Mouse (Mus musculus): ENCODE results near the gene Miga2. TPM values are rescaled to one million over a fixed set of nuclear protein-coding genes. Genes with fewer than 3 reads are reported as not detected.
A peak's percentile ranks its signal among the peaks of the same experiment; 100 is the strongest.

Gene Miga2
- polyA plus RNA-seq, 1 experiment from 2014 or later = 38.7 TPM

DNA sequence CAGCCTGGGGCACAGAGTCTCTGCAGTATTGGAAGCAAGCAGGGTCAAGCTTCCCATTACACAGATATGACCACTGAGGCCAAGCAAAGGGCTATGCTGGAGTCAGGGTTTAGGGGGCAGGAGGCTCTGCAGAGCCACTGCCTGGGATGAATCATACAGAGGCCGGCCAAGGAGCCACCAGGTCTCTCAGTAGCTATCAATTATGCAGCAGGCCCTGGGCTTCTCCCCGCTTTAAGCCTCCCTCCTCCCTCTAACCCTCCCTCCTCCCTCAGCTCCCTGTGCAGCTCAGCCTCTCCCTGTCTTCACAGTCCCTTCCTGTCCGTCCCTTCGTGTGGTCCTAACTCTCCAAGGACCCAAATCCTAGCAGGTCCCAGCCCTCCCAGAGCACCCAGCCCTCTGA is 7.8 kb upstream of the Miga2 start:
- Histone ChIP-seq H3K4me1 (ENCODE audit: control insufficient read depth, insufficient read depth, low read length) (peaks cover 28% of the 10 kb centered on the region), H3K4me3 (ENCODE audit: low read length) (no peak overlapping the region), H3K36me3 (ENCODE audit: control insufficient read depth, insufficient read depth) (peaks cover 16% of the 10 kb centered on the region), H3K27ac (ENCODE audit: low read length) (no peak overlapping the region; the same call in 1 of the 2 replicates), H3K4me2 (ENCODE audit: low read depth, low read length) (no peak overlapping the region), H3K9me3 (replicated peaks; ENCODE audit: control insufficient read depth, low read length) (no peaks in the 10 kb centered on the region), H3K9ac (ENCODE audit: low read length) (peak overlapping the region; percentile 45; the same call in 1 of the 2 replicates), H3K27me3 (ENCODE audit: control insufficient read depth, insufficient read depth, low read length) (no peaks in the 10 kb centered on the region)
- WGBS = 55% methylated on average over 4 of the region's 4 CpGs
- ATAC-seq (replicated peaks; ENCODE audit: extremely low read depth, insufficient read depth, low FRiP score) = no peak

DNA sequence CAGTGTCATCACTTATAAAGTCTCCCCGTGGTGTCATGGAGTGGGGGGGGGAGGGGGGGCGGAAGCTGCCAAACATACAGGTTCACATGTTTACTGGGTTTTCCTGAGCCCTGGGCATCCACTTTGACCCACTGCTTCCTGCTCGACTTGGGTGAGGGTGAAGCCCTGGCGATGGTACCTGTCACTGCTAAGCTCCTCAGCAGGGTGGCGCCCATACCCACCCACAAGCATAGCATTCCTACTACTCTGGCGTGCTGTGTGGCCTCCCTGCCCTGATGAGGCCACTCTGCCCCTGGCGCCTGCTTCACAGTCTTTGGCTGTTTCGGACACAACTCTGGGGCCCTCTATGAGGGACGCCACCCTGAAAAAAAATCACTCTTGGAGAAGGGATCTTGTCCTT is 7.1 kb upstream of the Miga2 start:
- Histone ChIP-seq H3K4me3 (ENCODE audit: low read length) (no peak overlapping the region), H3K27ac (ENCODE audit: low read length) (peak overlapping the region; percentile 90), H3K9ac (ENCODE audit: low read length) (peak overlapping the region; percentile 91), H3K9me3 (replicated peaks; ENCODE audit: control insufficient read depth, low read length) (no peaks in the 10 kb centered on the region), H3K36me3 (ENCODE audit: control insufficient read depth, insufficient read depth) (peaks cover 16% of the 10 kb centered on the region), H3K4me1 (ENCODE audit: control insufficient read depth, insufficient read depth, low read length) (peaks cover 28% of the 10 kb centered on the region), H3K27me3 (ENCODE audit: control insufficient read depth, insufficient read depth, low read length) (no peaks in the 10 kb centered on the region), H3K4me2 (ENCODE audit: low read depth, low read length) (peak overlapping the region; percentile 97)
- WGBS = 52% methylated on average over 9 of the region's 9 CpGs
- ATAC-seq (replicated peaks; ENCODE audit: extremely low read depth, insufficient read depth, low FRiP score) = no peak

DNA sequence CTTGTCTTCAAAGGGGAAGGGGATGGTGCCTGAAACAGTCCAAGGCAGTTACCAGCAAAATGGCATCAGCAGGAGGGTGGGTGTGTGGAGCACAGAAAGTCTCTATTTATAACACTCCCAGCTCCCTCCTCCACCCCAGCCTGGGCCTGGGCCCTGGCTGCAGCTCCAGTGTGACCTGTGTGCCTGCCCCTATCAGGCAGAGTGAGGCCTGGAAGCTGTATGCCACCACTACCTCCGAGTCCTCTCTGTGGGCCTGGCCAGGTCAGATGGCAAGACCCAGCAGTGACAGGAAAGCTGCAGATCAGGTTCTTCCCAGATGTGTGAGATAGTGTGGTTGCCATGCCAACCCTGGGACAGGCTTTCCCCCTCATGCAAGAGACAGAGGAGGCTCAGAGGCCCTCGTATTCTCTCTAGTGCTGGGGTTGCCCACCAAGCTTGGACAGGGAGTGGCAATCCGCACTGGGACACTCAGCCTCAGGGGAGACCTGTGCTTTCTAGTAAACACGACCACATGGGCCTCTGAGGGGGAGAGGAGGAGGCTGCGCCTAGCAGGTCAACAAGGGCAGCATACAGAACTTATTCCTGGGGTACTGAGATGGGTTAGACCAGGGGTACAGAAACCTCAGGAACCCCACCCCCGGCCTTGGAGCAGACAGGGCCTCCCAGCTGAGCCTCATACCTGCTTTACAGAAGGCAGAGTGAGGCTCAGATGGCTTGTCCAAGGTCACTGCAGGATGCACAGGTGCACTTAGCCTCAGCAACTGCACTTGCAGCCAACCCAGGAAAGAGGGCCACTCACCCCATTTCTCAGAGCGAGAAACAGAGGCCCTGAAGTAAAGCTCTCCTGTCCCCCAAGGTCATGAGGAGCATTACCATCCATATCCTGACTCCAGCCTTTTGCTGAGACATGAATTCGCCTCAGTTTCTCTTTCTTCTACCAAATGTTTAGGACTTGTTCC is 6.2 kb upstream of the Miga2 start:
- Histone ChIP-seq H3K9me3 (replicated peaks; ENCODE audit: control insufficient read depth, low read length) (no peaks in the 10 kb centered on the region; the same call in 1 of the 2 replicates), H3K4me2 (ENCODE audit: low read depth, low read length) (peak overlapping the region; percentile 97), H3K9ac (ENCODE audit: low read length) (peak overlapping the region; percentile 91), H3K4me1 (ENCODE audit: control insufficient read depth, insufficient read depth, low read length) (peaks cover 28% of the 10 kb centered on the region), H3K4me3 (ENCODE audit: low read length) (peak overlapping the region; percentile 86), H3K27me3 (ENCODE audit: control insufficient read depth, insufficient read depth, low read length) (no peaks in the 10 kb centered on the region), H3K27ac (ENCODE audit: low read length) (peak overlapping the region; percentile 90), H3K36me3 (ENCODE audit: control insufficient read depth, insufficient read depth) (peaks cover 11% of the 10 kb centered on the region)
- 41% methylated on average over 8 of the region's 8 CpGs for WGBS
- peak; percentile 39; the same call in 1 of the 2 replicates for ATAC-seq (replicated peaks; ENCODE audit: extremely low read depth, insufficient read depth, low FRiP score)

DNA sequence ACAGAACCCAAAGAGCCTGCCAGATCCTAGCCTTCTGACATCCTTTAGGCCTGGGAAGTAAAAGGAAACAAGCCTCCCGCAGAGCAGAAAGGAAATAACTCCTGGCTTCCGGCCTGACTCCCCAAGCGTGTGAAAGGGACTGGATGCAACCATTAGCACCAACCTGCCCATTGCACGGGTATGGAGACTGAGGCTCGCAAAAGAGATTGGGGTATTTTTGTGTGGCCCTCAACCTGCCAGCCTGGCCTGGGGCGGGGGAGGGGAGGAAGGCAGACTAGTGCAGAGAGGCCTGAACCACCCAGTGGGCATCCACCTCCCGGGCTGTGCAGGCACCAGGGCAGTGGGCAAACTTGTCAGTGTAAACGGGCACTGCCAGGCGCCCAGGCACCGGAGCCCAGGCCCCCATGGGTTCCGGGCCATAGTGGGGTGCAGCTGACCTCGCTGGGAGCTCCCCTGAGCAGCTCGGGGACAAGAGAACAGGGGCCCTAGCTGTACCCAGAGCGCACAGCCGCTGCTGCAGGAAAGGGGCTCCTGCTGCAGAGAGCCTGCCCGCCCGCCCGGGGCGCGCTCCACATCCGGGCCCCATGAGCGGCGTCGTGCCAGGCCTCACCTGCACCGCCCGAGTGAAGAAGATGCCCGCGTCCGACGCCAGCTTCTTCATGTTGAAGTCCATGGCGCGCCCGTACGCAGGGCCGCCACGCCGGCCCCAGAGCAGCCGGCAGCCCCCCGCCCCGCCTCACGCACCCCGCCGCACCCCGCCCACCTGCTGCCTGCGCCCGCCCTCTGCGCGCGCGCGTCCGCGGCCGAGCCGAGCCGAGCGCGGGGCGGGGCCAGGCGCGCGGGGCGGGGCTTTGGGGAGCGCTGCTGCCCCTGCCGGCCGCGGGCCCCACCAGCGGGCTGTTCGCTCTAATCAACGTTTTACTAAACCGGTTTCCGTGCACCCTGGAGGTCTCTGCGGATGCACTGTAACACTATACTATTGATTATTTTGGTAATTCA is 5.2 kb upstream of the Miga2 start, which contains the start of gene Sh3glb2:
Sh3glb2 (minus strand) TSS at position 805 of the 999 bp plus-strand sequence.
- peak within 1 kb of the TSS; percentile 97 for H3K4me2 ChIP-seq (ENCODE audit: low read depth, low read length)

DNA sequence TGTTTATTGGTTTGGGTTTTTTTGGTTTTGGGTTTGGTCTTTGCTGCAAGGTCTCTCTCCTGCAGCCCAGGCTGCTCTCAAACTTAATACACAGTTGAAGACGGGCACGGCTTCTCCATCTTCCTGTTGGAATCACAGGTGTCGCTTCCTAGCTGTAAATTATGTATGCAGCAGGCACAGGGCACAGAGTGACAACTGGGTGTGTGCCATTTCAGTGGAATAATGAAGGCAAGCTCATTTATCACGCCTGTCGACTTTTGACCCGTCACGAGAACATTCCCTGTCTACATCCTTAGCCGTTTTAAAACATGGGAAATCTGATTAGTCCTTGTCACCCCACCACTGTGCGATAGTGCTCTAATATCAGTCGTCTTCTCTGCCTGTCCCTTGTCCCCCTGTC is 3.4 kb upstream of the Miga2 start:
- Histone ChIP-seq H3K4me2 (ENCODE audit: low read depth, low read length) (no peak overlapping the region), H3K9ac (ENCODE audit: low read length) (no peak overlapping the region), H3K36me3 (ENCODE audit: control insufficient read depth, insufficient read depth) (no peaks in the 10 kb centered on the region), H3K27ac (ENCODE audit: low read length) (no peak overlapping the region), H3K4me1 (ENCODE audit: control insufficient read depth, insufficient read depth, low read length) (peaks cover 36% of the 10 kb centered on the region), H3K27me3 (ENCODE audit: control insufficient read depth, insufficient read depth, low read length) (no peaks in the 10 kb centered on the region), H3K9me3 (replicated peaks; ENCODE audit: control insufficient read depth, low read length) (no peaks in the 10 kb centered on the region; the same call in 1 of the 2 replicates), H3K4me3 (ENCODE audit: low read length) (no peak overlapping the region)
- ATAC-seq (replicated peaks; ENCODE audit: extremely low read depth, insufficient read depth, low FRiP score) = no peak
- WGBS = 74% methylated on average over 10 of the region's 10 CpGs

More for the DNA sequence above, 5.2 kb upstream of the Miga2 start, which contains the start of gene Sh3glb2:
- H3K9me3 ChIP-seq (replicated peaks; ENCODE audit: control insufficient read depth, low read length) = no peaks in the 10 kb centered on the region; the same call in 1 of the 2 replicates
- H3K4me3 ChIP-seq (ENCODE audit: low read length) = peak within 1 kb of the TSS; percentile 86
- H3K4me1 ChIP-seq (ENCODE audit: control insufficient read depth, insufficient read depth, low read length) = peaks cover 28% of the 10 kb centered on the region
- no peaks in the 10 kb centered on the region for H3K27me3 ChIP-seq (ENCODE audit: control insufficient read depth, insufficient read depth, low read length)
- H3K27ac ChIP-seq (ENCODE audit: low read length) = peak within 1 kb of the TSS; percentile 90
- H3K9ac ChIP-seq (ENCODE audit: low read length) = peak within 1 kb of the TSS; percentile 91
- peaks cover 2% of the 10 kb centered on the region for H3K36me3 ChIP-seq (ENCODE audit: control insufficient read depth, insufficient read depth)
- WGBS = 2% methylated on average over 58 of the region's 73 CpGs
- ATAC-seq (replicated peaks; ENCODE audit: extremely low read depth, insufficient read depth, low FRiP score) = peak; percentile 60

DNA sequence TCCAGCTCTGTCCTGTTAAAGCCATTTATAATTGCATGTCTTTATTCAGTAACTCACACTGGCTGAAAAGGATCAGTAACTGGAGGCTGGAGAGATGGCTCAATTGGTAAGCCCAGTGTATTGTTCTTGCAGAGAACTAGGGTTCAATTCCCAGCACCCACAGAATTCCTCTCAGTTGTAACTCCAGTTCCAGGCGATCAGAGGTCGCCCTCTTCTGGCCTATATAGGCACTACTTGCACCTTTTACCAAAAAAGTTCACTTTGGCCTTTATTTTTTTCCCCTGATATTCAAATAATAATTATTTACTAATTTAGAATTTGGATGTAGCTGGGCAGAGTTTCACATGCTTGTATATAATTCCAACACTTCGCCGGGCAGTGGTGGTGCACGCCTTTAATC is 1.2 kb upstream of the Miga2 start:
- no peak for ATAC-seq (replicated peaks; ENCODE audit: extremely low read depth, insufficient read depth, low FRiP score)
- H3K4me1 ChIP-seq (ENCODE audit: control insufficient read depth, insufficient read depth, low read length) = peaks cover 27% of the 10 kb centered on the region
- H3K9me3 ChIP-seq (replicated peaks; ENCODE audit: control insufficient read depth, low read length) = no peaks in the 10 kb centered on the region; the same call in 1 of the 2 replicates
- H3K4me3 ChIP-seq (ENCODE audit: low read length) = no peak overlapping the region
- H3K4me2 ChIP-seq (ENCODE audit: low read depth, low read length) = no peak overlapping the region
- H3K9ac ChIP-seq (ENCODE audit: low read length) = no peak overlapping the region
- WGBS = 72% methylated on average over 5 of the region's 5 CpGs
- no peak overlapping the region for H3K27ac ChIP-seq (ENCODE audit: low read length)
- H3K27me3 ChIP-seq (ENCODE audit: control insufficient read depth, insufficient read depth, low read length) = no peaks in the 10 kb centered on the region
- peaks cover 4% of the 10 kb centered on the region for H3K36me3 ChIP-seq (ENCODE audit: control insufficient read depth, insufficient read depth)

DNA sequence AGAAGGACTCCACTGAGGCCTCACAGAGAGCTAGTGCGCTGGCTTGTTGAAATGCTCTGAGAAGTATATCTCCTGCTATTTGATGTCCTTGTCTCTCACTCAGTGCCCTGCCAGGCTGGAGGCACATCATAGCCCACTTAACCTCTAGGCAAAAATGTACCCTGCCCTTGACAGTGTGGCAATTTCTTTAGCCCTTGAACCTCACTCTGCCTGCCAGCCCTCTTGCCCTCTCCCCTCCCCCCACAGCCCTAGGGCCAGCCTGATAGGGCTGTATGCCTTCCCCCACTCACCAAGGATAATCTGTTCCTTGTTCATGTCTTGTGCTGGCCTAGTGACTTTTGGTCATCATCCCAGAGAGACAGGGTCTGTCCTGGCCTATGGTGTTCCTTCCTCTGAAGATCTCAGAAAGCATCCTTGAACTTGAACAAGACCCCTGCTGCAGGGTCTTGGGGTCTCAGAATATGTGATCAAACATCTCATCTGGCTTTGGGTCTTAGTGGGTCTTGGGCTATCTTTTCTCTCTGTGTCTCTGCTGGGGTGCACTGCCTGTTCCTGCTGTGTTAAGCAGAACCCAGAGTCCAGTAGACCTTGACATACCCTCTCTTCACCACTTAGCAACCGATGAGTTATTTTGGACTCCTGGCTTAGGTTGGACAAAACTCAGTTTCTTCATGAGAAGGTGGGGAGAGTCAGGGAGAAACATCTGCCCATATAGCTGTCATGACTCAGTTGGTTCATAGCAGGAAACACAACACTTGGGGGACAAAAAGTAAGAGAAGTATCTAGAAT is 1.4 kb downstream of the Miga2 start:
- peak overlapping the region; percentile 93 for H3K9ac ChIP-seq (ENCODE audit: low read length)
- peak overlapping the region; percentile 91 for H3K27ac ChIP-seq (ENCODE audit: low read length)
- no peak for ATAC-seq (replicated peaks; ENCODE audit: extremely low read depth, insufficient read depth, low FRiP score)
- 57% methylated on average over 2 of the region's 2 CpGs for whole genome bisulfite sequencing
- H3K4me1 ChIP-seq (ENCODE audit: control insufficient read depth, insufficient read depth, low read length) = peaks cover 19% of the 10 kb centered on the region
- peak overlapping the region; percentile 88 for H3K4me3 ChIP-seq (ENCODE audit: low read length)
- no peaks in the 10 kb centered on the region; the same call in 1 of the 2 replicates for H3K9me3 ChIP-seq (replicated peaks; ENCODE audit: control insufficient read depth, low read length)
- peaks cover 28% of the 10 kb centered on the region for H3K36me3 ChIP-seq (ENCODE audit: control insufficient read depth, insufficient read depth)
- no peaks in the 10 kb centered on the region for H3K27me3 ChIP-seq (ENCODE audit: control insufficient read depth, insufficient read depth, low read length)
- peak overlapping the region; percentile 91 for H3K4me2 ChIP-seq (ENCODE audit: low read depth, low read length)

DNA sequence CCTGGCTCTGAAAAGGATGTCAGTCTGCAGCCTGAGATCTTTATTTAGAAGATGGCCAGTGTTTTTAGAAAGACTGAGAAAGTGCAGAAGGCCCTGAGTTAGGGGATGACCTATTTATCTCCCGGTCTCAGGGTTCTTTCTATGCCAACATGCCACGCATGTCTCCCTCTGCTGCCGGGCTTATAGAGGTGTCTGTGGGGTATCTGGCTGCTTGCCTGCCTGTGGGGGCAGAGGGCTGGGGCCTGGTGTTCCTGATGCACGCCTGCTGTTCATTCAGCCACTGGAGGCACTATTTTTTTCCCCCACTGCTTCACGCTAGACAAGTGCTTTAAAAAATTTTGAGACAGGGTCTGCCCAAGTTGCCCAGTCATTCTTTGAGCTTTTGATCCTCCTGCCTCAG is 2.2 kb downstream of the Miga2 start:
- Histone ChIP-seq H3K27me3 (ENCODE audit: control insufficient read depth, insufficient read depth, low read length) (no peaks in the 10 kb centered on the region), H3K9ac (ENCODE audit: low read length) (no peak overlapping the region), H3K4me3 (ENCODE audit: low read length) (no peak overlapping the region), H3K27ac (ENCODE audit: low read length) (peak overlapping the region; percentile 91), H3K9me3 (replicated peaks; ENCODE audit: control insufficient read depth, low read length) (no peaks in the 10 kb centered on the region; the same call in 1 of the 2 replicates), H3K4me1 (ENCODE audit: control insufficient read depth, insufficient read depth, low read length) (peaks cover 19% of the 10 kb centered on the region), H3K36me3 (ENCODE audit: control insufficient read depth, insufficient read depth) (peaks cover 36% of the 10 kb centered on the region), H3K4me2 (ENCODE audit: low read depth, low read length) (peak overlapping the region; percentile 91)
- WGBS = 18% methylated on average over 5 of the region's 5 CpGs
- no peak for ATAC-seq (replicated peaks; ENCODE audit: extremely low read depth, insufficient read depth, low FRiP score)
